Mouse (Mus musculus): ENCODE data around the gene Efna3.

Efna3 gene

GRCm38 (mm10) chr3:89284261-89284660 is 38.5 kb downstream of the Efna3 start:
- no peak for DNase-seq (ENCODE audit: low read depth)

- DNase-seq (ENCODE audit: low read depth), result no peak
These were observed 40.5 kb downstream of the Efna3 start for GRCm38 (mm10) chr3:89282291-89282643.

- peak; percentile 91 for DNase-seq (ENCODE audit: low read depth)
These were observed 41.0 kb downstream of the Efna3 start for GRCm38 (mm10) chr3:89281579-89282290.

DNA sequence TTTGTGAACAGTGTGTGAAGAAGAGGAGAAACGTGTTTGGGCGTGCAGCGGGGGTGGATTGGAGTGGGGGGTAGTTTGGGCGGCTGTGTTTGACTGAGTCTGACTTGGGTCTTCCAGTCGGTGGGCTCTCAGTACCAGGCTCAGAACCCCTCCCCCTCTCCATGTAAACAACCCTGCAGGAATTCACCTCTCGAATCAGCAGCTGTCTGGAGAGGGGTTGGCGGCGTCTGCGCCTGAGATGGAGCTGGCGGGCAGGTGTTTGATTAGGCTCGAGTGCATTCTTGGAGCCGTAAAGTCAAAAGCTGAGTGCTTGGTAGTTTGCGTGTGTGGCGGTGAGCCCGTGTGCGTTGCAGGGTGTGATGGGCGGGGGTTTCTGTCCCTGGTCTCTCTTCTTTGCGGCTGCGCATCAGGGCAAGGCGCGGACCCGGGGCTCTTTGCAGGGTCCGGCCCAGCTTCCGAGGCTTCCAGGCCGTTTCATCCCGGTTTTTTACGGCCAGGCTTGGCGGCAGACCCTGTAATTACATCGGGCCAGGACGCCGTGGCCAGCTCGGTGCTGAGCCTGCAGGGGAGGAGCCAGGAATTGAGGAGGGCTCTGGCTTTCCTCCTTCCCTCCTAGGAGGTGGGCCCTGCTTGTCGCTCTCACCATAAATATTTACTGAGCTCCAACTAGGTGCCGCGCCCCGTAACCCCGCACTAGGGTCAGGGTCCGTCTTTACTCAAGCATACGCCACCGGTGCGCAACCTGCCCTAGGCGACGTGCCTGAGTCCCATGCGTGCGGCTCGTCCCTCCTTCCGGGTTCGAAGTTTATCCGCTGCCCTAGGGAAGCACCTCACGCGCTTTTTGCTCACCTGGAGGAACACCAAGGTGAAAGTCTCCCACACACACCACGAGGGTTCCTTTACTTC is 41.9 kb downstream of the Efna3 start, which contains the start of gene Efna1:
Gene Efna1, minus strand, starts transcription at position 537 of the 906 bp plus-strand sequence.
- peak; percentile 53 for DNase-seq (ENCODE audit: low read depth)

GRCm38 (mm10) chr3:89280050-89280605 is 42.6 kb downstream of the Efna3 start:
- peak; percentile 46 for DNase-seq (ENCODE audit: low read depth)

DNA sequence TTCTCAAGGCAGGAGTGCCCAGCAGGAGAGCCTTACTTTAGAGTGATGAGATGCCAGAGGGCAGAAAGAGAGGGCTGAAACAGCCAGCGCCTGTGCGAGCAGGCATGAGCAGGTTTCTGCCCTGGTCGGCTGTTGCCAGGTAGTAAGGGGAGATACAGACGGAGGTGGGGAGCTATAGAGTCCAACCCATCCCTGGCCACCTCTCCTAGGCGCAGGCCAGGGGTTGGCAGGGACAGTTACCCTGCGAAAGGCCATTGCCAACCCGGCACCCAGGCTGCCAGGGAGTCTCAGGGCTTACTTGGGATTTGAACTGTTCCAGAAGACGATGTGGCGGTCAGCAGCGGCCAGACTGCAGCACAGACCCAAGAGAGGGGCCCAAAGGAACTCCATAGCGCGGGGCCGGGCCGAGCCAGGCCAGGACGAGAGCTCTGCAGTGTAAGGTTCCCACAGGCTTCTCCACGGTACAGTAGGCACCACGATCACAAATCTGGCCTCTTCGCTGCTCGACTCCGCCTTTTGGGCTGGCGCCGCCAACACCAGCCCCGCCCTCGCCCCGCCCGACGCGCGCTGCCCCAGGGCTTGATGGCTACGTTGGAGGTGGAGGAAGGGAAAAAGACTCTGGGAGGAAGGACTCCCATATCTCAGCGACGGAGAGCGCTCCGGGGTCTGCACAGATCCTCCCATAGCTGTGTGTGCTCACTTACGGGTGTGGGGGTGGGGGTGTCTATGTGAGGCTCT is 43.4 kb downstream of the Efna3 start:
- DNase-seq (ENCODE audit: low read depth), result peak; percentile 58

DNA sequence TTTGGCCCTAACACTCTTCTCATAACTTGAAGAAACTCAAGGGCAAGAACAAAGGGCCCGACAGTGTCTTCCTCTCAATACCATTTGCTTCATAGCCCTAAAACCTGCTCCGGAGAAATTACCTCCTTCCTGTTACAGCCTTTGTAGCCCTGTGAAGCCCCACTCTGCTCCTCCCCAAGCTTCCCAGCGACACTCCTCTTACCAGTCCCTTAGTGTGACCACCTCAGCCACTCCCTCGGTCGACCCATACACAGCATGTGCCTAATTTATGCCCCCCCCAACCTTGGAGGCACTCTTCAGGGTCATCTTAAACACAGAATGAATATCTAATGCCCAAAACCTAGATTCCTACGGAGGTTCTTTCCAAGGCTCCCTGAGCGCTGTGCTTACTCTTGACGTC is 44.1 kb downstream of the Efna3 start:
- no peak for DNase-seq (ENCODE audit: low read depth)

DNA sequence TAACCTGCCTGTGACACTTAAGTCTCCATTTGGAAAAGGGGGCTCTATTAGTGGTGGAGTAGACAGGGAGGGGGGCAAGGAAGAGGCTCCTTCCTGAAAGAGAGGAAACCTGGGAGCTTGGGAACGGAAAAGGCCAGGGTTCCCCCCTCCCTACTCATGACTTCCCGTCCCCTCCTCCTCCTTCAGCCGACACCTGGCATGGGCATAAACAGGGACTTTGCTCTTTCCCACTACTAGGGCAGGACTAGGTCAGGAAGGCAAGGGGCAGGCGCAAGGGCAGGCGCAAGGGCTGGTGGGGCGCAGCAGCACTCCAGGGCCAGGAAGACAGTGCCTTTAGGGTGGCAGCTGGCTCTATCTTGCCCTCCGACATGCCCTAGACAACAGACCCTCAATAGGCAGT is 44.7 kb downstream of the Efna3 start:
- no peak for DNase-seq (ENCODE audit: low read depth)

- no peak for DNase-seq (ENCODE audit: low read depth)
These were observed 45.3 kb downstream of the Efna3 start for GRCm38 (mm10) chr3:89277281-89278021.

DNA sequence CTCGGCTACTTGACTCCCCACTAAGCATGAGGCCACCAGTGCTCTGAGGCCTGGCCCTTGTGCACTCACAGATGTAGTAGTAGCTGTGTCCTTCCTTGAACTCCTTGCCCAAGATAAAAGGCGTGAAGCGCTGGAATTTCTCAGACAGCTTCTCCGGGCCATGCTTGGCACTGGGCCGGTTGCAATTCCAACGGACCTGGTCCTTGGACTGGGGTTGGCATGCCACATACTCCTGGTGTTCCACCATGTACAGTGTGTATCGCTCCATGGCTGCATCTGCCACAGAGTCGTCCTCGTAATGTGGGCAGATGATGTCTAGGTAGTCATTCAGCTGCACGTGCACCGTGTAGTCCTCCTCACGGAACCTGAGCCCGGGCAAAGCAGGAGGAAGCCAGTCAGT is 46.7 kb downstream of the Efna3 start:
- no peak for DNase-seq (ENCODE audit: low read depth)

GRCm38 (mm10) chr3:89271760-89272159 is 51.0 kb downstream of the Efna3 start:
- no peak for DNase-seq (ENCODE audit: low read depth)

DNA sequence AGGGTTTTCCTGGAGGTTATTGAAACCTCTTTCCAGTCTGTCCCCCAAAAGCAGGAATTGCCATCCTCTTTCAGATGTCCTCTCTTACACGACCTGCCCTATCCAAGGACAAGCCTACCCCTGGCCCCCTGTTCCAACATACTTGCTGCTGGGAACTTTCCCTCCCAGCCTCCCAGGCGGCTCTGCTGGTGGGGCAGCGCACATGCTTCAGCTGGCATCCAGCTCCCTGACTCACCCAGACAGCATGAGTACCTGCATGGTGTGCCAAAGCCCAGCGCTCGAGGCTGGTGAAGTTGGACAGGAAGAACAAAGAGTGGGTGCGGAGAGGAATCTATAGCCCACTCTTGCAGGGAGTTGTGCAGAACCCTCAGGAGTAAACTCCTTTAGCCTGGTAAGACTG is 51.9 kb downstream of the Efna3 start:
- no peak for DNase-seq (ENCODE audit: low read depth)

- DNase-seq (ENCODE audit: low read depth), result peak; percentile 79
These were observed 52.6 kb downstream of the Efna3 start, which contains the start of gene Slc50a1 for GRCm38 (mm10) chr3:89270051-89270755. Gene Slc50a1 (minus strand): TSS chr3:89270570.

- DNase-seq (ENCODE audit: low read depth), result no peak
These were observed 53.8 kb downstream of the Efna3 start for GRCm38 (mm10) chr3:89268916-89269315.

GRCm38 (mm10) chr3:89266439-89266893 is 56.3 kb downstream of the Efna3 start:
- DNase-seq (ENCODE audit: low read depth), result peak; percentile 83
